Comparison of ENCODE assay signal across 9 mouse cellular contexts in genomic region chr6:49263081-49263846, GRCm38 (mm10). TPM values are rescaled to one million over a fixed set of nuclear protein-coding genes. Genes with fewer than 3 reads are reported as not detected.
DNase-seq lines count a peak whose midpoint lies in the region; TF ChIP-seq lines count a peak whose summit lies in the region.
"Had no signal": no experiment of that assay in that cellular context is flagged by ENCODE, and none has a peak within 500 bp of the region (broad histone marks: within the 10 kb centered on the region; RNA-seq: fewer than 3 reads in every experiment).

No protein-coding gene starts in this region.

- no peaks in the 10 kb centered on the region; the same call in none of the 2 replicates for H3K4me1 ChIP-seq in embryonic fibroblast, embryonic 13.5 days (ENCODE audit: control insufficient read depth, insufficient read depth, low read length)

- peak overlapping the region; percentile 90 for H3K4me3 ChIP-seq in embryonic fibroblast, embryonic 13.5 days (ENCODE audit: insufficient read depth, low read length)

- intact Hi-C loops in heart, postnatal 14 days (cut with DNase I) = loop anchor here (5.0 kb wide), 1 partner anchor 36 kb away; no protein-coding TSS in a partner anchor

- peak; percentile 32 to 37 for DNase-seq in CD8-positive naive resting alpha-beta T cell, adult 2 months (ENCODE audit: low read depth in 2 of 2, low spot score in 2 of 2)
- peak; percentile 28 for DNase-seq in adrenal gland, adult 8-10 months
- DNase-seq in heart, postnatal 14 days = peak; percentile 51 to 53
- DNase-seq in layer of hippocampus, adult 9-11 months = peak; percentile 30
- peak; percentile 80 for DNase-seq in lung, postnatal 25 days (ENCODE audit: low spot score)
- peak; percentile 55 for DNase-seq in ovary, postnatal 10 days (ENCODE audit: low spot score)
- peak; percentile 16 to 67 for DNase-seq in urinary bladder, adult 18-20 months (ENCODE audit: low spot score in 2 of 2)

- H3K27ac ChIP-seq in embryonic fibroblast, embryonic 13.5 days (ENCODE audit: insufficient read depth, low read length) = peak overlapping the region; percentile 82

- TF ChIP-seq POLR2A in embryonic fibroblast, embryonic 13.5 days (IDR thresholded peaks at IDR 0.05; ENCODE audit: low read depth, low read length) = no peak

- no peak for TF ChIP-seq CTCF in embryonic fibroblast, embryonic 13.5 days (IDR thresholded peaks at IDR 0.05; ENCODE audit: borderline replicate concordance, insufficient read depth, low read length)

RNA-seq across cellular contexts. Expression of gene Tra2a, which starts 0.6 kb away (rescaled TPM):
- total RNA-seq in adrenal gland, adult 8-10 months (2022) = 10 to 100 TPM; 55.9 to 86.1 (median 66.6) TPM
- polyA plus RNA-seq in embryonic fibroblast, embryonic 13.5 days (2011; ENCODE audit: insufficient read length, low read depth, missing spikeins) = 154 and 162 TPM in 2 replicates
- 10 to 100 TPM; 30.9 to 42.3 TPM for total RNA-seq in heart, postnatal 14 days (2021)

RNA-seq across cellular contexts. Expression of gene Igf2bp3, which starts 48.5 kb away (rescaled TPM):
- under 1 TPM in 2 of 4 experiments, not detected in 2; 0.05 to 0.12 TPM for total RNA-seq in adrenal gland, adult 8-10 months (2022)
- 31.1 and 33.8 TPM in 2 replicates for polyA plus RNA-seq in embryonic fibroblast, embryonic 13.5 days (2011; ENCODE audit: insufficient read length, low read depth, missing spikeins)
- 1 to 10 TPM in 1 of 2 experiments, under 1 TPM in 1; 0.93 to 1.6 TPM for total RNA-seq in heart, postnatal 14 days (2021)
- total RNA-seq: heart, adult 18-20 months had no signal

RNA-seq across cellular contexts. Expression of gene Ccdc126, which starts 55.8 kb away (rescaled TPM):
- total RNA-seq in adrenal gland, adult 8-10 months (2022) = 10 to 100 TPM; 15.8 to 21.2 (median 18.8) TPM
- polyA plus RNA-seq in embryonic fibroblast, embryonic 13.5 days (2011; ENCODE audit: insufficient read length, low read depth, missing spikeins) = 8.4 and 9.5 TPM in 2 replicates
- 1 to 10 TPM; 4.2 to 4.3 TPM for total RNA-seq in heart, postnatal 14 days (2021)

Comparison
In these comparisons a context has a peak if more than half of its experiments do, and no peak if none do; other contexts are left out.
1. Peak in every context shown above with its lines: DNase-seq, H3K4me3 ChIP-seq and H3K27ac ChIP-seq.
2. DNase-seq: peak in every context shown above with its lines; median percentile 80 in lung, postnatal 25 days; 55 in ovary, postnatal 10 days; 52 in heart, postnatal 14 days; 42 in urinary bladder, adult 18-20 months; 34 in CD8-positive naive resting alpha-beta T cell, adult 2 months; 30 in layer of hippocampus, adult 9-11 months; 28 in adrenal gland, adult 8-10 months.